12 mouse cellular contexts compared by ENCODE assay signal in genomic region chr10:85608550-85609278, GRCm38 (mm10).
DNase-seq lines count a peak whose midpoint lies in the region; ATAC-seq and TF ChIP-seq lines count a peak whose summit lies in the region.
"Had no signal": no experiment of that assay in that cellular context is flagged by ENCODE, and none has a peak within 500 bp of the region (broad histone marks: within the 10 kb centered on the region; RNA-seq: fewer than 3 reads in every experiment).

No protein-coding gene starts in this region.

- no peak for ATAC-seq in heart, embryonic 12.5 days (ENCODE audit: insufficient number of reproducible peaks, low FRiP score)
- ATAC-seq: liver, postnatal 0 days had no signal

- 24% methylated on average over 14 of the region's 14 CpGs for WGBS in cerebellum, adult 2 months
- WGBS in heart, embryonic 12.5 days, result 78% methylated on average over 14 of the region's 14 CpGs

- no peaks in the 10 kb centered on the region for H3K36me3 ChIP-seq in heart, embryonic 12.5 days
- H3K36me3 ChIP-seq: neural tube, embryonic 13.5 days had no signal

- TF ChIP-seq CTCF in cerebellum, adult 2 months (IDR thresholded peaks at IDR 0.05; ENCODE audit: borderline replicate concordance, insufficient read depth, low read depth, low read length), result no peak

- no peak overlapping the region for H3K9ac ChIP-seq in heart, embryonic 12.5 days
- H3K9ac ChIP-seq: liver, postnatal 0 days; neural tube, embryonic 13.5 days had no signal

- TF ChIP-seq POLR2A in cerebellum, adult 2 months (IDR thresholded peaks at IDR 0.05; ENCODE audit: borderline replicate concordance, insufficient read depth, low read length), result no peak

- no peaks in the 10 kb centered on the region for H3K27me3 ChIP-seq in cerebellum, adult 2 months (ENCODE audit: control insufficient read depth, insufficient read depth, low read length)
- no peaks in the 10 kb centered on the region for H3K27me3 ChIP-seq in heart, embryonic 12.5 days (replicated peaks)
- H3K27me3 ChIP-seq: neural tube, embryonic 13.5 days had no signal

- H3K4me3 ChIP-seq in cerebellum, adult 2 months (replicated peaks; ENCODE audit: insufficient read depth, low read depth, low read length), result no peak overlapping the region
- no peak overlapping the region for H3K4me3 ChIP-seq in heart, embryonic 12.5 days
- H3K4me3 ChIP-seq: neural tube, embryonic 13.5 days had no signal

- DNase-seq in brain, adult 2 months (ENCODE audit: low read depth, low spot score), result peak; percentile 88
- DNase-seq in cerebellum, adult 2 months, result peak; percentile 52 to 62
- DNase-seq in frontal cortex, postnatal 36 days (ENCODE audit: low spot score in 2 of 2), result peak; percentile 71 to 87
- DNase-seq in left cerebral cortex, adult 9 months (ENCODE audit: low spot score in 2 of 2), result peak; percentile 5 to 83
- DNase-seq in spleen, postnatal 14 days (ENCODE audit: low spot score in 2 of 2), result no peak
- DNase-seq in spleen, postnatal 10 days (ENCODE audit: low spot score in 2 of 2), result no peak
- DNase-seq in kidney, adult 8-10 months, result no peak
- DNase-seq: liver, postnatal 0 days; thymus, postnatal 14 days had no signal

- no peak overlapping the region for H3K27ac ChIP-seq in cerebellum, adult 2 months (ENCODE audit: insufficient read depth, low read length)
- H3K27ac ChIP-seq in heart, embryonic 12.5 days (ENCODE audit: poor library complexity, severe bottlenecking), result no peak overlapping the region
- H3K27ac ChIP-seq: kidney, postnatal 0 days; neural tube, embryonic 13.5 days had no signal

- no peaks in the 10 kb centered on the region for H3K9me3 ChIP-seq in heart, embryonic 12.5 days (replicated peaks)
- H3K9me3 ChIP-seq: neural tube, embryonic 13.5 days had no signal

- H3K4me2 ChIP-seq in heart, embryonic 12.5 days, result no peak overlapping the region
- H3K4me2 ChIP-seq: neural tube, embryonic 13.5 days had no signal

- peaks cover 9% of the 10 kb centered on the region for H3K4me1 ChIP-seq in cerebellum, adult 2 months (ENCODE audit: control insufficient read depth, insufficient read depth, low read length)
- H3K4me1 ChIP-seq in heart, embryonic 12.5 days (replicated peaks), result no peaks in the 10 kb centered on the region
- H3K4me1 ChIP-seq: neural tube, embryonic 13.5 days had no signal

Comparison
In these comparisons a context has a peak if more than half of its experiments do, and no peak if none do; other contexts are left out.
1. DNase-seq: peak in brain, adult 2 months (single experiment), cerebellum, adult 2 months (2 of 2), frontal cortex, postnatal 36 days (2 of 2) and left cerebral cortex, adult 9 months (2 of 2); none in spleen, postnatal 14 days (0 of 2), spleen, postnatal 10 days (0 of 2) and kidney, adult 8-10 months (0 of 2).